Mouse (Mus musculus) CH12.LX (cell line): ENCODE measurements around the gene Hamp. TPM values are rescaled to one million over a fixed set of nuclear protein-coding genes. Genes with fewer than 3 reads are reported as not detected.

ENCODE experiments used
- DNase-seq: peaks from one replicate; pipeline ENCODE4 v3.0.0-alpha.2; 2013; ENCODE audit errors: extremely low read depth
- H3K27ac ChIP-seq: 2 replicates; pipeline ENCODE4 v1.5.1; 2012; ENCODE audit warnings: low read depth, mild to moderate bottlenecking, control low read depth, moderate library complexity; ENCODE audit not compliant: insufficient read depth
- H3K27me3 ChIP-seq: replicated peaks from 2 replicates; pipeline ENCODE3; 2012; ENCODE audit warnings: inconsistent platforms
- H3K36me3 ChIP-seq, 2 experiments: replicated peaks in 1 of 2; 2 replicates each; pipeline versions ENCODE3 to v1.6.1; 2012; ENCODE audit warnings: inconsistent platforms in 1 of 2, low read length in 1 of 2, mild to moderate bottlenecking in 1 of 2, mixed read lengths in 1 of 2, moderate library complexity in 1 of 2; ENCODE audit not compliant: control insufficient read depth in 1 of 2, insufficient read depth in 1 of 2
- H3K4me1 ChIP-seq, 2 experiments: 2 replicates each; pipeline ENCODE4 v1.6.1; 2012; ENCODE audit warnings: inconsistent platforms in 1 of 2, moderate library complexity in 1 of 2; ENCODE audit not compliant: insufficient read depth in 2 of 2, control insufficient read depth in 1 of 2
- H3K4me2 ChIP-seq: 2 replicates; pipeline ENCODE4 v1.6.1; 2012; ENCODE audit warnings: low read depth, mild to moderate bottlenecking, control low read depth; ENCODE audit not compliant: poor library complexity, insufficient read depth, severe bottlenecking
- H3K4me3 ChIP-seq, 3 experiments: fragments of 150-350 bp in 1 of 3; sonication (generic) in 1 of 3; replicated peaks in 1 of 3; 2 replicates each; pipeline versions ENCODE3 to v1.5.1; 2011 to 2012; ENCODE audit warnings: low read depth in 2 of 3, low read length in 2 of 3, mild to moderate bottlenecking in 2 of 3, moderate library complexity in 2 of 3, control low read depth in 1 of 3, improper control_type of control experiment in 1 of 3, inconsistent platforms in 1 of 3, mixed read lengths in 1 of 3; ENCODE audit not compliant: poor library complexity in 1 of 3
- H3K79me2 ChIP-seq: replicated peaks from 2 replicates; pipeline ENCODE4 v1.6.1; 2012; ENCODE audit warnings: mild to moderate bottlenecking, moderate library complexity; ENCODE audit not compliant: control insufficient read depth, poor library complexity, insufficient read depth, severe bottlenecking; ENCODE audit errors: extremely low read depth
- H3K9ac ChIP-seq: 2 replicates; pipeline ENCODE4 v1.6.1; 2012; ENCODE audit warnings: low read depth, mild to moderate bottlenecking, control low read depth, moderate library complexity; ENCODE audit not compliant: insufficient read depth
- H3K9me3 ChIP-seq: replicated peaks from 2 replicates; pipeline ENCODE3; 2012; ENCODE audit warnings: low read length, inconsistent platforms, mixed read lengths
- BHLHE40 ChIP-seq: IDR thresholded peaks from 2 replicates; pipeline ENCODE4 v1.6.1; 2011; ENCODE audit warnings: mild to moderate bottlenecking, low read depth, low read length, improper control_type of control experiment
- CHD1 ChIP-seq: IDR thresholded peaks from 2 replicates; pipeline ENCODE4 v1.6.1; 2012; ENCODE audit warnings: low read depth, low read length, improper control_type of control experiment, inconsistent platforms
- E2F4 ChIP-seq: IDR thresholded peaks from 2 replicates; pipeline ENCODE4 v1.6.1; 2011; ENCODE audit warnings: low read depth, low read length, improper control_type of control experiment; ENCODE audit not compliant: insufficient replicate concordance
- EP300 ChIP-seq: IDR thresholded peaks from 2 replicates; pipeline ENCODE4 v1.6.1; 2011; ENCODE audit warnings: low read length, improper control_type of control experiment
- HCFC1 ChIP-seq: IDR thresholded peaks from 2 replicates; pipeline ENCODE4 v1.6.1; 2012; ENCODE audit warnings: low read depth, mild to moderate bottlenecking, inconsistent platforms, low read length, improper control_type of control experiment
- JUND ChIP-seq: conservative IDR thresholded peaks from 2 replicates; pipeline ENCODE4 v1.6.1; 2011; ENCODE audit warnings: low read depth, low read length, improper control_type of control experiment
- KAT2A ChIP-seq: IDR thresholded peaks from 2 replicates; pipeline ENCODE4 v1.6.1; 2012; ENCODE audit warnings: low read length, improper control_type of control experiment, inconsistent platforms; ENCODE audit not compliant: insufficient replicate concordance
- MAZ ChIP-seq: IDR thresholded peaks from 2 replicates; pipeline ENCODE4 v1.6.1; 2012; ENCODE audit warnings: low read depth, mild to moderate bottlenecking, inconsistent platforms, low read length, improper control_type of control experiment, moderate library complexity
- MXI1 ChIP-seq: IDR thresholded peaks from 2 replicates; pipeline ENCODE4 v1.6.1; 2011; ENCODE audit warnings: mild to moderate bottlenecking, low read depth, low read length, improper control_type of control experiment
- MYC ChIP-seq: IDR thresholded peaks from 2 replicates; pipeline ENCODE4 v1.6.1; 2011; ENCODE audit warnings: low read depth, mild to moderate bottlenecking, improper control_type of control experiment, low read length
- NRF1 ChIP-seq: IDR thresholded peaks from 2 replicates; pipeline ENCODE4 v1.6.1; 2014; ENCODE audit warnings: low read depth, mild to moderate bottlenecking, inconsistent platforms, low read length, improper control_type of control experiment, moderate library complexity
- POLR2A ChIP-seq: IDR thresholded peaks from 2 replicates; pipeline ENCODE4 v1.6.1; 2011; ENCODE audit warnings: low read depth, mild to moderate bottlenecking, improper control_type of control experiment, low read length
- RAD21 ChIP-seq: IDR thresholded peaks from 2 replicates; pipeline ENCODE4 v1.6.1; 2011; ENCODE audit warnings: low read depth, mild to moderate bottlenecking, low read length, improper control_type of control experiment, moderate library complexity
- SIN3A ChIP-seq: IDR thresholded peaks from 2 replicates; pipeline ENCODE4 v1.6.1; 2012; ENCODE audit warnings: low read length, improper control_type of control experiment, inconsistent platforms
- UBTF ChIP-seq: IDR thresholded peaks from 2 replicates; pipeline ENCODE4 v1.6.1; 2012; ENCODE audit warnings: low read depth, mild to moderate bottlenecking, inconsistent platforms, low read length, improper control_type of control experiment, moderate library complexity
- USF1 ChIP-seq: IDR thresholded peaks from 2 replicates; pipeline ENCODE4 v1.6.1; 2014; ENCODE audit warnings: low read depth, mild to moderate bottlenecking, inconsistent platforms, low read length, improper control_type of control experiment
- USF2 ChIP-seq: conservative IDR thresholded peaks from 2 replicates; pipeline ENCODE4 v1.6.1; 2011; ENCODE audit warnings: low read depth, low read length, improper control_type of control experiment
- ZC3H11A ChIP-seq: IDR thresholded peaks from 2 replicates; pipeline ENCODE4 v1.6.1; 2012; ENCODE audit warnings: low read depth, mild to moderate bottlenecking, inconsistent platforms, low read length, improper control_type of control experiment
- ZKSCAN1 ChIP-seq: IDR thresholded peaks from 2 replicates; pipeline ENCODE4 v1.6.1; 2012; ENCODE audit warnings: low read depth, inconsistent platforms, low read length, improper control_type of control experiment, borderline replicate concordance
- ZMIZ1 ChIP-seq: IDR thresholded peaks from 2 replicates; pipeline ENCODE4 v1.6.1; 2012; ENCODE audit warnings: low read depth, mild to moderate bottlenecking, inconsistent platforms, low read length, improper control_type of control experiment
- ZNF384 ChIP-seq: IDR thresholded peaks from 2 replicates; pipeline ENCODE4 v1.6.1; 2012; ENCODE audit warnings: low read depth, low read length, improper control_type of control experiment, inconsistent platforms
- dilution Hi-C: fragments of 300-500 bp; cut with MboI; formaldehyde crosslinking; loops from 2 replicates; pipeline ENCODE4 v1.14.3; 2020; ENCODE audit warnings: low sequenced_read_pairs; ENCODE audit not compliant: extremely low pct_unique_long_range_greater_than_20kb, extremely low pct_ligation_motif_present
- in situ Hi-C: fragments of 300-500 bp; cut with MboI; formaldehyde crosslinking; loops from 3 replicates; pipeline ENCODE4 v1.14.3; 2019; ENCODE audit warnings: low sequenced_read_pairs, low pct_ligation_motif_present, low pct_unique_long_range_greater_than_20kb, mixed read lengths
- polyA plus RNA-seq: library from polyadenylated mRNA; unstranded; fragments of >175 nt; gene quantifications from 2 replicates; pipeline ENCODE4 v1.2.1, GENCODE M21; 2012; ENCODE audit warnings: low read depth; ENCODE audit not compliant: insufficient read length
- total RNA-seq, 2 experiments: library from RNA; depleted of rRNA; stranded (reverse); fragments of 300-350 nt in 1 of 2; fragments of >200 nt in 1 of 2; gene quantifications; 2 replicates each; pipeline ENCODE4 v1.2.3; 2012 to 2014

The Hamp gene
- total and polyA plus RNA-seq, 3 experiments, result not detected

GRCm38 (mm10) chr7:30965677-30966076, 21.8 kb upstream of the Hamp start:
- H3K4me1 ChIP-seq, result peaks cover 0 to 5% of the 10 kb centered on the region in 2 experiments; a peak in 1 of 4 replicates
- DNase-seq, result no peak
- H3K4me2 ChIP-seq, result no peak overlapping the region
- H3K27me3 ChIP-seq, result no peaks in the 10 kb centered on the region
- no peak overlapping the region for H3K9ac ChIP-seq
- H3K27ac ChIP-seq, result no peak overlapping the region
- no peak overlapping the region for H3K4me3 ChIP-seq
- no peaks in the 10 kb centered on the region for H3K9me3 ChIP-seq
- in situ Hi-C loops, result no loop called here
- H3K36me3 ChIP-seq, result no peaks in the 10 kb centered on the region
- no peak for TF ChIP-seq JUND
- no peak for TF ChIP-seq ZMIZ1
- no peak for TF ChIP-seq ZC3H11A
- TF ChIP-seq EP300, result no peak
- no peak for TF ChIP-seq ZKSCAN1
- TF ChIP-seq E2F4, result no peak
- no peak for TF ChIP-seq RAD21
- TF ChIP-seq POLR2A, result no peak
- no peak for TF ChIP-seq NRF1
- no peak for TF ChIP-seq SIN3A
- TF ChIP-seq MXI1, result no peak
- TF ChIP-seq USF2, result no peak
- no peak for TF ChIP-seq KAT2A
- no peak for TF ChIP-seq MAZ
- no peak for TF ChIP-seq MYC
- TF ChIP-seq, all 38 proteins: peak for 0
- H3K79me2 ChIP-seq, result no peaks in the 10 kb centered on the region
- dilution Hi-C loops, result no loop called here

GRCm38 (mm10) chr7:30964366-30964765, 20.5 kb upstream of the Hamp start:
- Histone ChIP-seq H3K9ac (no peak overlapping the region), H3K4me3 (no peak overlapping the region), H3K36me3 (peaks cover 0 to 3% of the 10 kb centered on the region in 2 experiments), H3K27me3 (no peaks in the 10 kb centered on the region), H3K79me2 (no peaks in the 10 kb centered on the region), H3K9me3 (no peaks in the 10 kb centered on the region)
- dilution Hi-C loops (no loop called here), in situ Hi-C loops (no loop called here)
- no peak for DNase-seq
- TF ChIP-seq EP300, result no peak
- no peak for TF ChIP-seq USF1
- TF ChIP-seq ZNF384, result no peak
- no peak for TF ChIP-seq UBTF
- no peak for TF ChIP-seq NRF1
- TF ChIP-seq CHD1, result no peak
- no peak for TF ChIP-seq KAT2A
- TF ChIP-seq HCFC1, result no peak
- no peak for TF ChIP-seq BHLHE40
- TF ChIP-seq, all 38 proteins: peak for 0
- Histone ChIP-seq H3K27ac (no peak overlapping the region), H3K4me2 (no peak overlapping the region), H3K4me1 (peaks cover 0 to 5% of the 10 kb centered on the region in 2 experiments; a peak in 1 of 4 replicates)
